Comparison of ENCODE assay signal across 12 mouse cellular contexts in genomic region chr10:69709631-69710030, GRCm38 (mm10).
DNase-seq lines count a peak whose midpoint lies in the region; ATAC-seq lines count a peak whose summit lies in the region.
"Had no signal": no experiment of that assay in that cellular context is flagged by ENCODE, and none has a peak within 500 bp of the region (broad histone marks: within the 10 kb centered on the region; RNA-seq: fewer than 3 reads in every experiment).

No protein-coding gene starts in this region.

- ATAC-seq in cerebellum, adult (ENCODE audit: insufficient number of reproducible peaks, low FRiP score, low TSS enrichment), result peak; percentile 37
- ATAC-seq: inflammation-experienced regulatory T-cells, adult 6 months; liver, embryonic 12.5 days; Patski had no signal

- DNase-seq in cerebellum, postnatal 4 days (ENCODE audit: low spot score in 2 of 2), result no peak
- peak; percentile 17 to 20 for DNase-seq in heart, postnatal 36 days
- no peak for DNase-seq in heart, postnatal 25 days (ENCODE audit: low spot score)
- DNase-seq in brain, adult 2 months (ENCODE audit: low read depth, low spot score), result peak; percentile 97
- DNase-seq in cerebellum, postnatal 14 days, result peak; percentile 92 to 95
- DNase-seq in spleen, postnatal 36 days (ENCODE audit: low spot score in 2 of 2), result no peak
- DNase-seq in adrenal gland, adult 8-10 months, result no peak
- DNase-seq: thymus, postnatal 4 days had no signal

- intact Hi-C loops in heart, postnatal 36 days (cut with DNase I), result no loop called here
- intact Hi-C loops in heart, postnatal 25 days (cut with DNase I), result no loop called here

Comparison
In these comparisons a context has a peak if more than half of its experiments do, and no peak if none do; other contexts are left out.
1. DNase-seq: peak in heart, postnatal 36 days (2 of 2), brain, adult 2 months (single experiment) and cerebellum, postnatal 14 days (2 of 2); none in cerebellum, postnatal 4 days (0 of 2), heart, postnatal 25 days (single experiment), spleen, postnatal 36 days (0 of 2) and adrenal gland, adult 8-10 months (single experiment).